Mouse (Mus musculus): ENCODE results near the gene Poldip3.

GRCm38 (mm10) chr15:83115071-83115470, 34.1 kb downstream of the Poldip3 start:
- no peak for TF ChIP-seq CTCF (IDR thresholded peaks at IDR 0.05; ENCODE audit: low read depth)
- no peak for TF ChIP-seq EP300 (optimal IDR thresholded peaks at IDR 0.05)

Measured in stomach, postnatal 0 days (tissue).